Mouse (Mus musculus) bone marrow, adult 2 months (tissue): ENCODE results near the gene Ipo5. TPM values are rescaled to one million over a fixed set of nuclear protein-coding genes. Genes with fewer than 3 reads are reported as not detected.

Experiments used
- H3K27ac ChIP-seq: fragments of 200-500 bp; 2 replicates; pipeline ENCODE4 v1.5.1; 2012; ENCODE audit warnings: low read depth, mild to moderate bottlenecking, control low read depth, inconsistent platforms, low read length; ENCODE audit not compliant: control insufficient read depth, poor library complexity, insufficient read depth
- H3K4me1 ChIP-seq: fragments of 200-500 bp; 2 replicates; pipeline ENCODE4 v1.6.1; 2011; ENCODE audit warnings: low read length; ENCODE audit not compliant: control insufficient read depth, insufficient read depth
- H3K4me3 ChIP-seq: fragments of 200-500 bp; replicated peaks from 2 replicates; pipeline ENCODE3; 2011; ENCODE audit warnings: mild to moderate bottlenecking, low read depth, low read length, control low read depth; ENCODE audit not compliant: control insufficient read depth
- CTCF ChIP-seq: fragments of 200-500 bp; IDR thresholded peaks from 2 replicates; pipeline ENCODE4 v1.5.1; 2011; ENCODE audit warnings: low read length, control low read depth; ENCODE audit not compliant: control insufficient read depth, insufficient read depth
- POLR2A ChIP-seq: fragments of 200-500 bp; IDR thresholded peaks from 2 replicates; pipeline ENCODE4 v1.6.1; 2011; ENCODE audit warnings: low read depth, mild to moderate bottlenecking, control low read depth, low read length, borderline replicate concordance; ENCODE audit not compliant: control insufficient read depth
- WGBS: fragments of 180-500 bp; shearing (Covaris S2); methylation state at CpG from one replicate; pipeline ENCODE4 v1.1.7; 2018; 5-methylcytosine and 5-hydroxymethylcytosine counted together
- polyA plus RNA-seq: library from polyadenylated mRNA; stranded (reverse); fragments of >200 nt; gene quantifications from 2 replicates; pipeline ENCODE4 v1.2.4, GENCODE M21; 2011; ENCODE audit warnings: low replicate concordance; ENCODE audit not compliant: missing spikeins, insufficient read depth, insufficient read length

Ipo5 gene
- polyA plus RNA-seq, 1 experiment = 44.9 TPM

- Histone ChIP-seq H3K4me3 (no peak overlapping the region), H3K27ac (no peak overlapping the region)
- WGBS = 45% methylated on average over 16 of the region's 16 CpGs
These were observed 35.1 kb upstream of the Ipo5 start for GRCm38 (mm10) chr14:120875811-120876388.

GRCm38 (mm10) chr14:120877147-120877546, 33.9 kb upstream of the Ipo5 start:
- no peak overlapping the region for H3K4me3 ChIP-seq
- H3K27ac ChIP-seq = no peak overlapping the region
- no peak for TF ChIP-seq CTCF
- TF ChIP-seq POLR2A = no peak
- H3K4me1 ChIP-seq = no peaks in the 10 kb centered on the region; the same call in 1 of the 2 replicates
- WGBS = 13% methylated on average over 10 of the region's 10 CpGs

More at GRCm38 (mm10) chr14:120875811-120876388, 35.1 kb upstream of the Ipo5 start:
- no peaks in the 10 kb centered on the region; the same call in 1 of the 2 replicates for H3K4me1 ChIP-seq
- no peak for TF ChIP-seq POLR2A
- no peak for TF ChIP-seq CTCF

GRCm38 (mm10) chr14:120879026-120879425, 32.0 kb upstream of the Ipo5 start:
- no peaks in the 10 kb centered on the region; the same call in 1 of the 2 replicates for H3K4me1 ChIP-seq
- no peak overlapping the region for H3K27ac ChIP-seq
- 89% methylated on average over 2 of the region's 2 CpGs for WGBS
- TF ChIP-seq POLR2A (no peak), CTCF (no peak)
- H3K4me3 ChIP-seq = no peak overlapping the region

GRCm38 (mm10) chr14:120880601-120881000, 30.4 kb upstream of the Ipo5 start:
- no peaks in the 10 kb centered on the region; the same call in 1 of the 2 replicates for H3K4me1 ChIP-seq
- 62% methylated on average over 5 of the region's 5 CpGs for WGBS
- no peak overlapping the region for H3K27ac ChIP-seq
- no peak for TF ChIP-seq POLR2A
- no peak for TF ChIP-seq CTCF
- no peak overlapping the region for H3K4me3 ChIP-seq

DNA sequence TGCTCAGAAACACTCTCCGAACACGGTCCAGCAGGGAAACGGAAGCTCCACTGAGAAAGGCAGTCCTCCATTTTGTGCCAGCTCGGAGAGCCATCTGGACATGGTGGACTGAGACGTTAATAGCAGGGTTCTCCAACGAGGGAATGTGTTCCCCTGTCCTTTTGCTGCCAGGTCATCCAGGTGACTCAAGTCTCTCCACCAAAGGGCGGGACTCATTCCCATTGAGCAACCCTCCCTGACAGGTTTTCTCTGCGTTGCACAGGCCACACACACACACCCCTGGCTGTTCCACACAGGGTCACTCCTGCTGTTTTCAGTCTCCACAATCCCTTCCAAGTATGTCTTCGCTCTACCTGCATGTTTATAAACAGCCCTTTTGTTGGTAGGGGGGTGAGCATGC, 30.0 kb upstream of the Ipo5 start:
- TF ChIP-seq CTCF (no peak), POLR2A (no peak)
- Histone ChIP-seq H3K4me1 (no peaks in the 10 kb centered on the region), H3K27ac (no peak overlapping the region), H3K4me3 (no peak overlapping the region)
- WGBS = 86% methylated on average over 9 of the region's 9 CpGs

GRCm38 (mm10) chr14:120888681-120889080, 22.3 kb upstream of the Ipo5 start:
- H3K4me3 ChIP-seq = no peak overlapping the region
- 73% methylated on average over 11 of the region's 11 CpGs for WGBS
- no peak overlapping the region for H3K27ac ChIP-seq
- H3K4me1 ChIP-seq = no peaks in the 10 kb centered on the region
- TF ChIP-seq CTCF (no peak), POLR2A (no peak)

GRCm38 (mm10) chr14:120892369-120892768, 18.7 kb upstream of the Ipo5 start:
- TF ChIP-seq POLR2A (no peak), CTCF (no peak)
- H3K4me3 ChIP-seq = no peak overlapping the region
- no peak overlapping the region for H3K27ac ChIP-seq
- H3K4me1 ChIP-seq = no peaks in the 10 kb centered on the region
- WGBS = 74% methylated on average over 8 of the region's 8 CpGs

DNA sequence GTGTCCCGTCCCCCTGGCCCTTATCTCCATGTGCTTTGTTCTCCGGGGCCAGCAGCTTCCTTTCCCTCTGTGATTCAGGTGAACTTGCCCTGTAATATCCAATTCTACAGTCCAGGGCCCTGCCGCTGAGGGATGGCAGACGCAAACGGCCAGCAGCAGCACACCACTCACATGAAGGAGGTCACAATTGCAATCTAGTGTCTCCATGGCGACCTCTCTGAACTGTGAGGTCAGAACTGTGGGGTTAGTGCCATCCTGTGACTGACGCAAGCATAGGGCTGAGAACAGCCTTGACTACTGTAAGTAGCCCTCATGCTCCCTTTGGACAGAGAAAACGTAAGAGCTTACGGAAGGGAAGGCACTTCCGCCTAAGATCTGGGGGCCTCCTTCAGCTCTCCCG, 14.4 kb upstream of the Ipo5 start:
- 85% methylated on average over 11 of the region's 11 CpGs for WGBS
- Histone ChIP-seq H3K4me3 (no peak overlapping the region), H3K27ac (no peak overlapping the region), H3K4me1 (no peaks in the 10 kb centered on the region)
- TF ChIP-seq CTCF = no peak
- no peak for TF ChIP-seq POLR2A

DNA sequence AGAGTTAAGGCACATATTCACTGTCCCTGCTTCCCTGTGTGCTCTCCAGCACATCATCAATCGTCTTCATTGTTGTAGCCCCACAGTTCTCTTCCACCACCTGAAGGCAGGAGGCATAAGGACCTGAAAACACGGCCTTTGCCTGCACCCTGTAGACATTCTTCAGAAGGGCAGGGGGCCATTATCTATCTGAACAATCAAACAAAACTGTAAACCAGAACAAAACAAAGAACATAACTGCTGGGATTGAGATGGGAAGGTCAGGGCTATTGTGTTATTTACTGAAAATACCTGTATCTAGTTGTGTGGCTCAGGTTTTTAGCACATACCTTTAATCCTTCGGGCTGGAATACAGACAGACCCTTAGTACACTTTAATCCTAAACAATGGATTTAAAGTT, 12.1 kb upstream of the Ipo5 start:
- 80% methylated on average over 3 of the region's 3 CpGs for WGBS
- Histone ChIP-seq H3K4me1 (no peaks in the 10 kb centered on the region), H3K27ac (no peak overlapping the region), H3K4me3 (no peak overlapping the region)
- no peak for TF ChIP-seq POLR2A
- no peak for TF ChIP-seq CTCF
